Mouse (Mus musculus) MEL-GATA-1-ER (cell line): ENCODE measurements around the gene 1110017D15Rik.

Source experiments
- DNase-seq: peaks from one replicate; pipeline ENCODE4 v3.0.0-alpha.2; 2012; ENCODE audit warnings: low read depth; ENCODE audit errors: extremely low read depth

Gene 1110017D15Rik

DNA sequence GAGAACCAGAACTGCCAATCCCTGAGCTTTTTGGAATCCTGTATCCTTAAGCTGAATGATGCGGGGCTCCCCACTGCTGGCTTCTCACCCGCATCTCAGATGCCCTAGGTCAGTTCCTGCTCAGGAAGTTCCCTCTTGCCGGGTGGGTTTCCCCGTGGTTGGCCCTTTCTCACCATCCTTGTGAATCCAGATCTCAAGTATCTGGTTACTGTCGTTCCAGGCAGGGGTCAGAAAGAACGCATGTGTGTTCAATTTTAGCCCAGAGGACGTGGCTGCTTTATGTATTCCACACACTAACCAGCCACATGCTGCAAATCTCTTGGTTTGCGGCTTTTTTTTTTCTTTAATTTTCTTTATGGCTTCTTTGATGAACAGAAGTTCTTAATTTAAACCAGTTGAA is 3.4 kb downstream of the 1110017D15Rik start:
- no peak for DNase-seq

DNA sequence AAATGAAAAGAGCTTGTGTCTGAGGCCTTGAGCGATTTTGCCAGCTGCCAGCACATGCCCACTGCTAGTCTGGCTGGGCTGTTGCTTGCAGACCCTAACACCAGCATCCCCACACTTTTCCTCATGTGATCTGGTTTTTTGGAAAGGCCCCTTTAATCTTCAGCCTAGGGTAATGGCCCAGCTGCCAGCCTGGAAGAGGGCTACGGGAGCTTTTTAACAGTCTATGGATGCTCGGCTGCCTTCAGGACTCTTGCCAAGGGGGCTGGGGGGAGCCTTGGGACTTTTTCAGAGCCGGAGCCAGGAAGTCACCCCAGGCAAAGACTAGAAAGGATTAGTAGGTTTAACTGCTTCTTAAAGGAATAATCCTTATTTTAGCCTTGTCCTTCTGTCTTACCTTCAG is 3.8 kb downstream of the 1110017D15Rik start:
- no peak for DNase-seq

DNA sequence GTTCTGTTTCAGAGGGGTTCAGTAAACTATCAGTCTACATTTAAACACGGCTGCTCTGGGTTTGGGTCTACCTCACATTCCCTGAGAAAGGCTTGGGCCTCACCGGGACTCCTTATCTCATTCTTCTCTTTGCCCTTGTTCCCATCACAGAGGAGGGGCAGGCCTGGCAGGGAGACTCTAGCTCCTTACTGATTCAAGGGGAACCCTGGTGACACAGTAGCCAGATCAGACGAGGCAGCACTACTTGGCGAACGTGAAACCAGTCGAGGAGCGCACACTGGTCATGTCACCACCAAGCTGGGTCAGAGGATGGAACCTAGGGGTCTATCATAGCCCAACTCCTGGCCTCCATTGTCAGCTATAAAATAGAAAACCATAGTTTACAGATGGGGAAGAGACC is 9.1 kb downstream of the 1110017D15Rik start:
- no peak for DNase-seq

DNA sequence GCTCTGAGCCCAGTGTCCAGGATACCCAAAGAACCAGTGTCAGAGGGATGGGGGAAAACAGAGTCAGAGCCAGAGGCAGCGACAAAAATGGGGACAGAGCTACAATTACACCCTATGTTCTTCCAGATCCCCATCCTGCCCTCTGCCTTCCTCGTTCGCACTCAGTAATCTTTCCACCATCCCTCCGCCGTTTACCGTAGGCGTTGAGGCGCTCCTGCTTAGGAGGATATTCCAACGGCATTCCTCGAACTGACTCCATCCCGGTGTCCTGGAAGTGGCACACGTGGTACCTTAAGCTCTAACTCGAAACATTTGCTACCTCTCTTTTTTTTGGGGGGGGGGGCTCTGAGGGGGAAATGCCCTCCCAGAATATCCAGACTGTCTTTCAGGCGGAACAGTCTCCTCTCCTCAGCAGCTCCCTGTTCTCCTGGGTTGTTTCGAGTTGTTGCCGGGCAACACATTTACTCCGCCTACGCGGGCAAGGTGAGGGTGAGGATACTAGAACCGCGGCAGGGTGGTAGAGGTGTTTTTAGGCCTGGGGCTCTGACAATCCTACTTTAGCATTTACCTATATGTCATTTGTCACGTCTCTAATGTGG is 9.7 kb downstream of the 1110017D15Rik start:
- DNase-seq: no peak

DNA sequence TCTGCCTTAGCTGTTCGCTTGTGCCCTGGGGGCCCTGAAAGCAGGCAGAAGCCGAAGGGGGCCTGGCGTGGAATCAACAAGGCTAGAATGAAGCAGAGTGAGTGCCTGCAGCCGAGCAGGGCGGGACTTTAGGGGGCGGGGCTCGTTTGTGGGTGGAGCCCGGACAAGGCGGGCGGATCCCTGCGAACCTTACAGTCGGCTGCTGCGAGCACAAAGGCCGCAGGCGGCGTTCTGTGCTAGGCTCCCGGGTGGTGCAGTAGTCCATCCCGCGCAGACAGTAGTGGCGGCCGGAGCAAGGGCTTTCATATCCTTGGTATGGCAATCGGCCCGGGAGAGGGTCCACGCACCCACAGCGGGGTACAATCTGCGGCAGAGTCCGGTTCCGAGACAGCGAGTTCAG is 10.2 kb downstream of the 1110017D15Rik start:
- DNase-seq: no peak

DNA sequence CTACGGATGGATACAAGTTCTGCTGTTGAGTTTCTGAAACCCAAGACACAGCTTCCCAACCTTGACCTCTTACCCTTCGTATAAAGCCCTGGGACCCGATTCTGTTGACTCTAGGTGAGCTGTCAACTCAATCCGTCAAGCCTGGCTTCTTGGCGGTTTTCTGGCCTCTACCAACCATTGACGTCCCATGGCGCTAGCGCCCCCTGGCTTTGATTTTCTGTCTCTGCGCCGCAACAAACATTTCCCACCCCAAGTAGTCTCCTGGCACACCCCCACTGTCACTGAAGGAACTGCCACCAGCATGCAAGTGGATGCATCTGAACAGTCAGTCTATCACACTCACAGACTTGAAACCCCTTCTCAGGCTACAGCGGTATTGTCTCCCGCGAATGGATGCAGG is 11.0 kb downstream of the 1110017D15Rik start:
- peak; percentile 65 for DNase-seq

DNA sequence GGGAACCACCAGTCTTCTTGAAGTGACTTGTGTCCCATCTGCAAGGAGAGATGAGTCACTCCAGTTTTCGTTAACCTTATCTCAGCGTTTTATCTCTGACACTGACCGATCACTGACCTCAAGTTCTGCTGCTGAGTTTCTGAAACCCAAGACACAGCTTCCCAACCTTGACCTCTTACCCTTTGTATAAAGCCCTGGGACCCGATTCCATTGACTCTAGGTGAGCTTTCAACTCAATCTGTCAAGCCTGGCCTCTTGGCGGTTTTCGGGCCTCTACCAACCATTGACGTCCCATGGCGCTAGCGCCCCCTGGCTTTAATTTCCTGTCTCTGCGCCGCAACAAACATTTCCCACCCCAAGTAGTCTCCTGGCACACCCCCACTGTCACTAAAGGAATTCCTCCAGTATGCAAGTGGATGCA is 12.0 kb downstream of the 1110017D15Rik start:
- no peak for DNase-seq

DNA sequence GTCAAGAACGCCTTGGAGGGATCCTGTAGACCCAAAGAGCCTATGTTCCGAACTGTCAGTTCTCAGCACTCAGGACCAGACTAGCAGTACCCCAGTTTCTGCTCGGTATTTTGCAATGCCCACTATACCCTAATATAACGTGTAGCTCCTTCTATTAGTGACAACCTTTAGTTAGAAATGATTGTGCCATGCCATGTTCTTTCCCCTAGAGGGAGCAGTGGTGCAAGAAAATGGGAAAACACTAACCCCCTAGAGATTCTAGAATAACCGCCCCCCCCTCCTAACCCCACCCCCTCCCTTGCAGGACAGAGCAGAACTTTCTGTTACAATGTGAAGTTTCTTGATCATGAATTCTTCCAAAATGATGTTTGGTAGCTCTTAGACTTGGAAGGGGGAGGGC is 12.8 kb downstream of the 1110017D15Rik start:
- DNase-seq: no peak

DNA sequence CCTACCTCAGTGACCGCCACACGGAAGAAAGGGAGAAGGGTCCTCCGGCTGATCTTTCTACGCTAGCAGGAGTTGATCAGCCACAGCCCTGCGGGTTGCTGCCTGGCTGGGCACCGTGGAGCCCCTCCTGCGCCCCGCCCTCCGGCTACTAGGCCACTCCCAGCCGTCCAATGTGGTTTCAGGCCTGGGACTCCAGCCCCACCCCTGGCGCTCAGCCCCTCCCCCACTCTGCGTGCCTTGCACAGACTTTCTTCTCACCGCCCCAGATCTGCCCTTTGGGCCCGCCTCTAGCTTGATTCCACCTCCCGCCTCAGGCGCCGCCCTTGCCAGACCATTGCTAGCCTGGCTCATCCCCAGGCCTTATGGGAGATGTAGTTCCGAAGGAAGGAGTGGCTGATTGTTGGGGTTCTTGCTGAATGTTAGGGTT is 14.1 kb downstream of the 1110017D15Rik start, which contains the start of gene AI464131:
Gene AI464131, minus strand, starts transcription at position 91 of the 427 bp plus-strand sequence.
- DNase-seq: peak; percentile 95

DNA sequence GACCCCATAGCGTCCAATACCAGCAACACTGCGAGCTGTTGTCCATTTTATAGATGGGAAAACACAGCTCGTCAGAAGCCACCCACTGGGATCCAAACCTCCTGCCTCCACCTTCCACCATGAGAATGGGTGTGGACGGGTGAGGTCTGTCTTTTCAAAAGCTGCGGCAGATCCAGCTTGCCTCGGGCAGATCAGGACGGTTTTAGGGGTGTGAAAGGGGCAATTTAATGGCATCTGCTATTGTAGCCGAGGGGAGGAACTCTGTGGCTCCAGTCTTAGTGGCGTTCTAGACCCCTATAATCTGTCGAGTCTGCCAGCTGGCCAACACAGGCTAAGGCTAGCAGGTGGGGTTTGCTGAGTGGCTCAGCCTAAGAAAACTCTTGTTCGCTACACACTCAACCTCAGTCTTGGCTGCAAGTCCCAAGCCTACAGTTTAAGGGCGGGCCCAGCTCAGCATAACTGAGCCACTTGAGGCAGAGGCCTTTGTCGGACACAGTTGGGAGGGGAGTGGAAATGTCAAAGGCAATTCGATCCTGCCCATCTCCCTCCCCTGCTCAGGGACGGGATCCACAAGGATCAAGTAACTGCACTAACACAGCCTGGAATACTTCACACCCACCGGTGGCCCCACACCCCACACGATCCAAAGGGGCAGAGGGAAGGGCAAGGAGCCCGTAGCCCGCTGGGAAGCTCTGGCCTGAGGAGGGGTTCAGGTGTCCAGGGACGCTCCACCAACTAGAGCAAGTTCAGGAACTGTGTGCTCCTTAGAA is 14.8 kb downstream of the 1110017D15Rik start:
- no peak for DNase-seq

DNA sequence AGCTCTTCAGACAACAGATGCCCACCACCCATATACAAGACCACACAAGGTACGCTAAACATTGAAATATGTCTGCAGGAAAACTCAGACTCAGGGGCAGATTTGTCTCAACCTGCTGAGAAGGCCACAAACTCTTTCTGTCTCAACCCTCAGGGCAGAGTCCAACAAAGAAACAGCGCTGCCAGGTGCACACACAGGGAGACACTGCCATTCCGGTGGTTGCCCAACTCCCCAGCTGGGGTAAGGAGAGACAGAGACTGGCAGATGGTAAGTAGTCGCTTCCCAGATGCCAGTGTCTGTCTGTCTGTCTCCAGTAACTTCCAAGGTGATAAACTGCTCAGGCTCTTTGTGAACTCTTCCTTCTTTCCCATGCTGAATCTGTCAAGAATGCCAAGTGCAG is 16.3 kb downstream of the 1110017D15Rik start:
- no peak for DNase-seq

DNA sequence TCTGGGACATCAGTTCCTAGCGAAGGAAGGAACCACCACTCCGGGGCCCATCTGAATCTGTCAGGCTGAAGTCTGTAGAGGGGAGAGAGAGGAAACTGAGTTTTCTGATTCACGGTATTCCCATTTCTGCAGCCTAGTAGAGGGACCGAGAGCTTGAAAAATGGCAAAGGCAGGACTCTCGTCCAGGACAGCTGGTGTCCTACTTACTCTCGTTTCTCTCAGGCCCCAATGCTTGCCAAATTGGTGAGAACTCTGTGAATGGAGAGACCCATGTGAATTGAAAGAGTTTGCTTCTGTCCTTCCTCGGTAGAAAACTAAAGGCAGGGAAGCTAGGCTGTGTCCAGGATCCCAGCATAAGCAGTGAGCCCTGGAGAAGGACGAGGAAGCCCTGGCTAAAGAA is 17.5 kb downstream of the 1110017D15Rik start:
- DNase-seq: no peak

DNA sequence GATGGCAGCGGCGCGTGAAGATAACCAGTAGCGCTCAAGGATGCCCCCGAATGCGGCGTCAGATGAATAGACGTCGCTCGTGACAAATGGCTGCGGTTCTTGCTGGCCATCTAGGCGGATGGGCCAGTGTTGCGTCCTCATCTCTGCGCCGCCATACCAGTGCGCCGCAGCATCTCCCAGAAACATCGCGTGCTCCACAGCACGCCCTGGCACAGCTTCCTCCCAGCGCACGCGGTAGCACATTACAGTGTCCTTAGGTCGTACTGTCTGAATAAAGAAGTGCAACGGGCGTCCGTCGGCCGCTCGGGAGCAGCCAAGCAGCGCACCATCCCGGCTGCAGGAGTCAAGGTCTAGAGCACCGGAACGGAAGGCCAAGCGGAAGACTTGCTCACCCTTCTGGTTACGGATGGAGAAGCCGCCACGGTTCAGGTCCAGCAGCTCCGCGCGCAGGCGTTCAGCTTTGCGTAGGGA is 18.2 kb downstream of the 1110017D15Rik start:
- DNase-seq: no peak

DNA sequence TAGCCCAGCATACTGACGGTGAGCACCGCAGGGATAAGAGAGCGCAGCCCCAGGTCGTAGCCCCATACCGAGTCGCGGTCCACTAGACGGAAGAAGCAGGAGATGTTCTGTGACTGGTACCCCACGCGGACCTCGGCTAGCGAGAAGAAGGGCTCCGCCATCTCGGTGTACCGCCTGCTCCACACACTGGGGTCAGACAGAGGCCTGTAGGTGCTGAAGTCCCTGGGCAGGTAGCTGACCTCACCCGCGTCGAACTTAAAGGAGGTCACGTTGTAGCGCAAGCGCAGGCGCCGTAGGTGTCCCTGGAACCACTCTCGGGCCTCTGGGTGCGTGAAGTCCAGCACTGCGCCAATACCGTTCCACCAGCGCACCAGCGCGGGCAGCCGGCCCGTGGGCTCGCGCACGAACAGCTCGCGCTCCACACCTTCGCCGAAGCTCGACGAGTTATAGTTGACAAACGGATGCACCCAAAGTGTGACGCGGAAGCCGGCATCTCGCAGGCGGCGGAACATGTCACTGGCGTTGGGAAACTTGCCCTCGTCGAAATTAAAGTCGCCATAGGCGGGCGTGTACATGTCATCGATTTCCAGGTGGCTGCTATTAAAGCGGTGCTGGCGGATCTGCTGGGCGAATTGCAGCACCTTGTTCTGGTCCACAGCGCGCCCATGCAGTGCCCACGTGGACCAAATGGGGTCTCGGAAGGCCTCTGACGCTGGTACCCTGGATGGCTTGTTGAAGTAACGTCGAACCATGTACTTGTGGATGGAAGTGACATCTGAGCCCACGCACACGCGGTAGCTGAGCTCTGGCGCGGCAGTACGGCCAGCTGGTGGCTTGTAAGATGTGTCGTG is 18.9 kb downstream of the 1110017D15Rik start:
- DNase-seq: no peak

DNA sequence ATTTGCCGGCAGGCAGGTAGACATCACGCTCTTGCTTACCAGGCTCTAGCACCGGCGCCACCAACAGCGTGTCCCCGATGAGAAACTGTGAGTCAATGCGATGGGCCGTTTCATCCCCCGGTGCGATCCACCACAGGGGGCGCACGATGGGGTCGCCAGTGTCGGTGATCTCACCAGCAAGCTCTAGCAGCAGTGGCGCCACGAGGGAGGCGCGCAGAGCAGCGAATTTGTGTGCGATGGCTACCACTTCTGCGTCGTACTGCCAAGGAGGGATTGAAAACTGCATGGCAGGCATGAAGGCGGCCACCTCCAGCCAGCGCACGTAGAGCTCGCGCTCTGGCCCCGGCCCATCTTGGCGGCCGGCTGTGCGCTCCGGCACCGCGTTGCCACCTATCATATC is 19.6 kb downstream of the 1110017D15Rik start:
- no peak for DNase-seq

DNA sequence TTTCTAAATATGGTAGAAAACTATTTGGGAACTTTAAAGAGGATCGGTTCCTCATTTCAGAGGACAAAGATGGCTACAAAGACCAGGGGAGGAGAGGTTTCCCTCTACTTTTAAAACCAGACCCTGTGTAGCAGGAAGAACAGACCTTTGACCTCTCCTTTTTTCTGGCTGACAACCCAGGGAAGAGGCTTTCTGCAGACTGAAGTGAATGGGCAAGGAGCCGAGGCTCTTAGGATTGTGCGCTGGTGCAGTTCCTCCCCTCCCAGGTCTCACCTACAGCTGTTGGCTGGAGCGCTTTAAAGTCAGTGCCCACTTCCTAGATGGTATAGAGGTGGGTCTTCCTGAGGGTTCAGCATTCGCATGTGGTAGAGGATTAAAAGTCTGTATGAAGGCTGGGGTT is 20.1 kb downstream of the 1110017D15Rik start:
- no peak for DNase-seq

DNA sequence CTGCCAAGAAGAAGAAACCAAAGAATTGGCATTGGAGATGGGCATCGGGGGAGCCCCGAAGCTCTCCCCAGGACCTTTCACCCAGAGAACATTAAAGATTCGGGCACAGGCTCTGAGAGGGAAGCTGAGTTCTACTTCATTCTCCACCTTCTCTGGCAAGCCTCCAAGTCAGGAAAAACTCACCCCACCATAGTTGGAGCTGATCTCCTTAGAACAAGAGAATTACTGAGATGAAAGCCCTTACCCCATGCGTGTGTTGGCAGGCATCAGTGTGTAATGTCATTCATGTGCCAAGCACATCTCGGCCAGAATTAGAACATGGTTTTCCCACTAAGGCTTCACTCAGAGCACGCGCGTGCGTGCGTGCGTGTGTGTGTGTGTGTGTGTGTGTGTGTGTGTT is 21.3 kb downstream of the 1110017D15Rik start:
- DNase-seq: no peak

DNA sequence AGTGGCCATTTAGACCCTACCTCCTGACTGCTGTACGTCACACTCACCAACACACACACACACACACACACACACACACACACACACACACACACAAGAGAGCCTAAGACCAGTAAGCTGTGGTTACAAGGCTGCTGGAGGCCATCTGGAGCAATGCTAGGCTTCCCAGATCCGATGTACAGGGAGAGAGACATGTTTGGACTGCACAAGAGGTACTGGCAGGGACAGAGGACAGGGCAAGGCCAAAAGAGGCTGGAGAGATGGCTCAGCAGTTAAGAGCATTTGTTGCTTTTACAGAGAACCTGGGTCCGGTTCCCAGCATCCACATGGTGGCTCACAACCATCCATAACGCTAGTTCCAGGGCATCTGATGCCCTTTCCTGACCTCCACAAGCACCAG is 22.1 kb downstream of the 1110017D15Rik start:
- no peak for DNase-seq

DNA sequence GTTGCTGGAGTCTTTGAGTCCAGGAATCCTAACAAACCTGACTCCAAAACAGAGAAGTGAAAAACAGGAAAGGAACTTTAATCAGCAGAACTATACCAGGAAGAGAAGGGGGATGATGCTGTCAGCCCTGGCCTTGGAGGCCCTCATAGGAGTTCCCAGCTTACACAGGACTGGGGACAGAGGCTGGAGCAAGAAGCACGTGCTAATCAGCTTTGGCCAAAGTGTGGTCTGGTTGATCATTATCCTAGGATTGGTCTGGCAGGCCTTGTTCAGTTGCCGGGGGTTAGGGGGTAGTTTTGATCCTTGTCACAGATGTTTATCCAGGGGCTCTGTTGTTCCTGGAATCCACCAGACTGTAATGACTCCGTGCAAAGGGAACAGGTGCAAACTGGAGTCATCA is 22.8 kb downstream of the 1110017D15Rik start:
- DNase-seq: no peak

DNA sequence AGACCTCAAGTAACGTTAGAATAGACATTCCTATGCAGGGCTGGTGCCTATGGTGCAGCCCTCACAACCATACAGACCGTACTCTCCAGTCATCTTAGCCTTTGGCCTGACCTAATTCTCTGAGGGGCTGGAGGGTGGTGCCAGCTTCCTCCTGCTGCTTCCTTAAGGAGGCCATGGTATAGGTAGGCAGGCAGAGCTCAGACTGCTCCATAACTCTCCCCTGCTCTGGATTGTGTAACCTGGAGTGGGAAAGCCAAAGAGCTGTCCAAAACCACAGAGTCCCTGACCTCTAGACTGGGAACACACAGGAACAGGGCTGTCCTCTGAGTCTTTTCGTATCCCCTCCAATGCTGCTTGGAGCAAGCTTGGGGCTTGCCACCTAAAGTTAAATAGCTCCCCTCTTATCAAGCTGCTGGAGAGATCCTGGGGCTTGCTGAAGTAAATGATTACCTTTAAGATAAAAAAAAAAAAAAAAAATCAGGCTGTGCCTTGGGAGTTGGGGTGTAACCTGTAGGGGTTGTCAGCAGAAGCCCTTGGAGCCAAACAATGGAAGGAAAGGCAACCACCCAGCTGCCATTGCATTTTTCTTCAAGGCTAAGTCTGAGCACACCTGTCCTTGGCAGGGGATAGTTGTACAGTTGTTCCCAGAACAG is 23.5 kb downstream of the 1110017D15Rik start:
- DNase-seq: no peak

DNA sequence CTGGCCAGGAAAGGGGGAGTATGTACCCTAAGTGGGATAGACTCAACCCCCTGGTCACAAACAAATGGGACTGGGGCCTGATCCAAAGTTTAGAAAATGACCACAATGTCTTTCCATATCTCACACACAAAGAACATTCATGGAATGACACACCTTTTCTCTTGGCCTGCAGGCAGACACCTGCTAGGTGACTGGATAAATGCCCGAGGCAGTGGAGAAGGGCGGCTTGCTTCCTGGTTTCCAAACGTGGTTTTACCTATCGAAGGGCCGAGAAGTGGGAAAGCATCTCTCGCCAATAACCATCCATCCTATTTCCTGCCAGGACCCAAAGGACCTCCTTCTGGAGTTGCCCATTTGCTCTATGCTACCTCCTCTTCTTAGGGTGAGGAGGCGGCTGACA is 24.2 kb downstream of the 1110017D15Rik start:
- DNase-seq: no peak
